Mouse (Mus musculus) kidney, embryonic 15.5 days (tissue): ENCODE measurements at regions not wholly inside any gene's neighbourhood (a gene's known extent, or its start where the extent isn't known, plus 50 kb on each side); places are given as distances from the start of the nearest gene placed in this dataset.

Source experiments
- ATAC-seq: fragments of 200-750 bp; cut with Nextera tagmentation; replicated peaks from 2 replicates; pipeline ENCODE4 v1.8.0; 2017; ENCODE audit warnings: moderate TSS enrichment; ENCODE audit not compliant: low FRiP score
- H3K27ac ChIP-seq: fragments of 300-500 bp; sonication (generic); 2 replicates; pipeline ENCODE4 v1.5.1; 2015; ENCODE audit warnings: mild to moderate bottlenecking, inconsistent platforms
- H3K27me3 ChIP-seq: fragments of 300-500 bp; sonication (generic); 2 replicates; pipeline ENCODE4 v1.6.1; 2015; ENCODE audit warnings: inconsistent platforms
- H3K36me3 ChIP-seq: fragments of 300-500 bp; sonication (generic); 2 replicates; pipeline ENCODE4 v1.6.1; 2015; ENCODE audit warnings: inconsistent platforms
- H3K4me1 ChIP-seq: fragments of 300-500 bp; sonication (generic); 2 replicates; pipeline ENCODE4 v1.6.1; 2015; ENCODE audit warnings: inconsistent platforms
- H3K4me2 ChIP-seq: fragments of 300-500 bp; sonication (generic); 2 replicates; pipeline ENCODE4 v1.6.1; 2015; ENCODE audit warnings: moderate library complexity, mild to moderate bottlenecking, inconsistent platforms
- H3K4me3 ChIP-seq: fragments of 300-500 bp; sonication (generic); replicated peaks from 2 replicates; pipeline ENCODE4 v1.5.1; 2015; ENCODE audit warnings: mild to moderate bottlenecking, inconsistent platforms
- H3K9ac ChIP-seq: fragments of 300-500 bp; sonication (generic); 2 replicates; pipeline ENCODE4 v1.6.1; 2015; ENCODE audit warnings: mild to moderate bottlenecking, inconsistent platforms
- H3K9me3 ChIP-seq: fragments of 300-500 bp; sonication (generic); replicated peaks from 2 replicates; pipeline ENCODE4 v1.6.1; 2016; ENCODE audit warnings: inconsistent platforms
- whole genome bisulfite sequencing: fragments of 180-500 bp; shearing (Covaris S2); methylation state at CpG from one replicate; pipeline ENCODE4 v1.1.7; 2015; ENCODE audit warnings: mixed read lengths; 5-methylcytosine and 5-hydroxymethylcytosine counted together

DNA sequence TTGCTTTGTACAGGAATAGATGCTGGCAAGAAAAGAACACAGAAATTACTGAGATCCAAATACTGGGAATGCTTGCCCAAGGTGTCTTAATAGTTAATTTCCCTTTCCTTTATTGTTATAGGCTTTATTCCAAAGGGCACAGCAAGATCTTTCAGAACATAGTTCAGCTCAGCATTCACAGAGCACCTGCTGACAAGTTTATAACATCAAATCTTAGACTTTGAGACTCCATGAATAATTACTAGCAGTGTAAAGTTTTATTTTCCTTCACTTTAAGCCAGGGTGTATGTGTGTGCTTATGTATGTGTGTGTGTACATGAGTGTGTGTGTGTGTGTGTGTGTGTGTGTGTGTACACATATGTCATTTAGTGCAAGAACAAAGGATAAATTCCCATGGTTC is 999.8 kb upstream of the Crim1 start:
- no peak overlapping the region for H3K4me3 ChIP-seq
- H3K36me3 ChIP-seq, result no peaks in the 10 kb centered on the region
- no peak overlapping the region for H3K27ac ChIP-seq
- no peak for ATAC-seq
- no peak overlapping the region for H3K4me2 ChIP-seq
- no peak overlapping the region for H3K9ac ChIP-seq
- no peaks in the 10 kb centered on the region for H3K4me1 ChIP-seq
- no peaks in the 10 kb centered on the region for H3K27me3 ChIP-seq
- H3K9me3 ChIP-seq, result no peaks in the 10 kb centered on the region

DNA sequence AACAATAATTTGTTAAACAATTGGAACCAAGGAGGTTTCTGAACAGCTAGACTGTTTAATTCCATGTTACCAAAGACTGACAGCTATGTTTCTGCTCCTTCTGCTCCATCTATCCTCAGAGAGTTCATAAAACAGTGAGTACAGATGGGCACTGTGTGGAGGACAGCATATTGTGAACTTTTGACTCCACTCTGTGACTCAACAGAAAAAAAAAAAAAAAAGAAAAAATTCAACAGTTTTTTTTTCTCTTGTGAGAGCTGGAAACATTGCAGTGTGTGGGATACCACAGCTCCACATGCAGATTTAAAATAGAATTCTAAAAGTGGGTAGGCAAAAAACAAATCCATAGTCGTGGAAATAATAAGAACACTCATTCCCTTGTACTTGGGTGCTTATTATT is 999.4 kb upstream of the Crim1 start:
- no peaks in the 10 kb centered on the region for H3K27me3 ChIP-seq
- H3K4me2 ChIP-seq, result no peak overlapping the region
- H3K4me1 ChIP-seq, result no peaks in the 10 kb centered on the region
- no peaks in the 10 kb centered on the region for H3K36me3 ChIP-seq
- H3K4me3 ChIP-seq, result no peak overlapping the region
- no peak for ATAC-seq
- H3K9ac ChIP-seq, result no peak overlapping the region
- WGBS, result 53% methylated on average over 1 of the region's 1 CpGs
- H3K9me3 ChIP-seq, result no peaks in the 10 kb centered on the region
- no peak overlapping the region for H3K27ac ChIP-seq

DNA sequence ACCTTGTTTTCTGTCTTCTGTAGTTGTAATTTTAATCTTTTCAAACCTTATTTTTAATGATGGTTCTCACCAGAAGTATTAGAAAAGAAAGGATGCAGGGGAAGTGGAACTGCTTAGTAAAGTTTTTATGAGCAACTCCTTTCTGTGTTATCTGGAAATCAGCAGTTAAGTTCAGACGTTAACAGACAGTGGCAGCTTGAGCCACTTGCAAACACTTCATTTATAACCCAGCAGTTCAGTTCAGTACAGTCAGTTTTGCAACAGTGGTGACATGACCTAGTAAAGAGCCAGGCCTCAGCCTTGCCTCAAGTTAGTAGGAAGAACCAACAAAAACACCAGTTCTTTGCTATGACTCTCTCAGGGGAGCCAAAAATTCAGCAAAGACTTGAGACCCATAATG is 989.1 kb upstream of the Crim1 start:
- H3K4me2 ChIP-seq, result no peak overlapping the region
- no peaks in the 10 kb centered on the region for H3K27me3 ChIP-seq
- H3K4me1 ChIP-seq, result no peaks in the 10 kb centered on the region
- H3K9ac ChIP-seq, result no peak overlapping the region
- no peak overlapping the region for H3K27ac ChIP-seq
- 32% methylated on average over 1 of the region's 1 CpGs for WGBS
- ATAC-seq, result no peak
- no peaks in the 10 kb centered on the region for H3K36me3 ChIP-seq
- H3K9me3 ChIP-seq, result no peaks in the 10 kb centered on the region
- H3K4me3 ChIP-seq, result no peak overlapping the region

DNA sequence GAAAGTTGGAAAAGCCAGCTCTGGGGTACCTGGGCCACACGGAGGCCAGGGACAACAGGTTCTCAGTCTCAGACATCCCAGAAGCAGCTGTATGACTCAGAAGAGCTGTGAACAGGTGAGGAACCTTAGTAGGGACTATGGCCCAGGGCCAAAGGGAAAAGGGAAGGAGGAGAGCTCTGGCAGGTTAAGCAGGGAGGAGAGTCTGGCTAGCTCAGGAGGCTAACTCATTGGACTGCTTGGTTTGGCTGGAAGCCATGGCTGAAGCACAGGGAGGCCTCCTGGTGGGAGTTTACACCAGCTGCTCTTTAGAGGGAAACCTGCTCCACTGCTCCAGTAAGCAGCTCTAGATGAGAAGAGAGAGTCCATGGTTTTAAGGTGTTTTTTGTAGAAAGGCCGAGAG is 955.0 kb upstream of the Crim1 start:
- H3K36me3 ChIP-seq, result no peaks in the 10 kb centered on the region
- ATAC-seq, result 0 out of 2 replicates have a peak, but pooled peaks have one; percentile 29
- H3K9ac ChIP-seq, result no peak overlapping the region
- no peaks in the 10 kb centered on the region for H3K4me1 ChIP-seq
- H3K4me3 ChIP-seq, result no peak overlapping the region
- H3K27ac ChIP-seq, result no peak overlapping the region
- 61% methylated on average over 2 of the region's 2 CpGs for WGBS
- H3K27me3 ChIP-seq, result no peaks in the 10 kb centered on the region
- no peak overlapping the region for H3K4me2 ChIP-seq
- no peaks in the 10 kb centered on the region for H3K9me3 ChIP-seq
